Mouse (Mus musculus) midbrain, embryonic 11.5 days (tissue): ENCODE results near the gene Adcy10. TPM values are rescaled to one million over a fixed set of nuclear protein-coding genes. Genes with fewer than 3 reads are reported as not detected.

Source experiments
- ATAC-seq: fragments of 200-750 bp; cut with Nextera tagmentation; 2 replicates; pipeline ENCODE4 v1.8.0; 2017; ENCODE audit warnings: moderate TSS enrichment, moderate library complexity; ENCODE audit not compliant: low FRiP score
- DNase-seq: peaks from one replicate; pipeline ENCODE4 v3.0.0; 2015; ENCODE audit warnings: low spot score; ENCODE audit errors: missing footprints
- H3K27ac ChIP-seq: fragments of 300-500 bp; sonication (generic); 2 replicates; pipeline ENCODE4 v1.5.1; 2014; ENCODE audit warnings: low read depth, low read length
- H3K27me3 ChIP-seq: fragments of 300-500 bp; sonication (generic); 2 replicates; pipeline ENCODE4 v1.6.1; 2014; ENCODE audit warnings: mild to moderate bottlenecking, low read length, moderate library complexity, mixed read lengths; ENCODE audit not compliant: control insufficient read depth, insufficient read depth
- H3K36me3 ChIP-seq: fragments of 300-500 bp; sonication (generic); 2 replicates; pipeline ENCODE4 v1.6.1; 2014; ENCODE audit warnings: mild to moderate bottlenecking, low read length, moderate library complexity, mixed read lengths; ENCODE audit not compliant: control insufficient read depth, insufficient read depth
- H3K4me1 ChIP-seq: fragments of 300-500 bp; sonication (generic); 2 replicates; pipeline ENCODE4 v1.6.1; 2014; ENCODE audit warnings: low read length; ENCODE audit not compliant: control insufficient read depth, insufficient read depth
- H3K4me2 ChIP-seq: fragments of 300-500 bp; sonication (generic); 2 replicates; pipeline ENCODE4 v1.6.1; 2014; ENCODE audit warnings: mild to moderate bottlenecking, moderate library complexity
- H3K4me3 ChIP-seq: fragments of 300-500 bp; sonication (generic); 2 replicates; pipeline ENCODE4 v1.5.1; 2014; ENCODE audit warnings: low read depth, low read length
- H3K9ac ChIP-seq: fragments of 300-500 bp; sonication (generic); 2 replicates; pipeline ENCODE4 v1.6.1; 2014; ENCODE audit warnings: low read length
- H3K9me3 ChIP-seq: fragments of 300-500 bp; sonication (generic); 2 replicates; pipeline ENCODE4 v1.6.1; 2016; ENCODE audit warnings: low read length; ENCODE audit not compliant: control insufficient read depth
- WGBS: fragments of 180-500 bp; shearing (Covaris S2); extraction: QIAGEN DNeasy Blood & Tissue Kit; methylation state at CpG from one replicate; pipeline ENCODE4 v1.1.7; 2014; 5-methylcytosine and 5-hydroxymethylcytosine counted together
- polyA plus RNA-seq: library from polyadenylated mRNA; unstranded; fragments of >200 nt; fragmentation: Nextera tagmentation; extraction: Ambion mirVana; gene quantifications from 2 replicates; pipeline ENCODE4 v1.2.1, GENCODE M21; 2014

Adcy10 gene
- polyA plus RNA-seq, 1 experiment from 2014 or later = 0.11 TPM

- Histone ChIP-seq H3K4me2 (no peak overlapping the region), H3K4me1 (no peaks in the 10 kb centered on the region), H3K36me3 (peaks cover 5% of the 10 kb centered on the region; the same call in 1 of the 2 replicates), H3K4me3 (no peak overlapping the region), H3K27ac (no peak overlapping the region), H3K27me3 (no peaks in the 10 kb centered on the region), H3K9me3 (no peaks in the 10 kb centered on the region), H3K9ac (no peak overlapping the region)
- 75% methylated on average over 8 of the region's 8 CpGs for WGBS
- no peak for DNase-seq
- no peak for ATAC-seq
These were observed 102.9 kb downstream of the Adcy10 start for GRCm38 (mm10) chr1:165587845-165588244.

GRCm38 (mm10) chr1:165589280-165590048, 104.5 kb downstream of the Adcy10 start:
- no peak for DNase-seq
- Histone ChIP-seq H3K4me3 (no peak overlapping the region), H3K4me1 (no peaks in the 10 kb centered on the region), H3K9me3 (no peaks in the 10 kb centered on the region), H3K27me3 (no peaks in the 10 kb centered on the region), H3K36me3 (peaks cover 7% of the 10 kb centered on the region; the same call in 1 of the 2 replicates), H3K4me2 (no peak overlapping the region), H3K9ac (no peak overlapping the region), H3K27ac (no peak overlapping the region)
- ATAC-seq = no peak
- 66% methylated on average over 10 of the region's 10 CpGs for WGBS

GRCm38 (mm10) chr1:165590760-165591159, 105.8 kb downstream of the Adcy10 start:
- no peak overlapping the region for H3K4me2 ChIP-seq
- H3K4me1 ChIP-seq = no peaks in the 10 kb centered on the region
- no peaks in the 10 kb centered on the region for H3K27me3 ChIP-seq
- H3K4me3 ChIP-seq = no peak overlapping the region
- no peak overlapping the region for H3K9ac ChIP-seq
- no peak overlapping the region for H3K27ac ChIP-seq
- no peak for ATAC-seq
- H3K9me3 ChIP-seq = no peaks in the 10 kb centered on the region
- WGBS = 82% methylated on average over 8 of the region's 8 CpGs
- H3K36me3 ChIP-seq = peaks cover 7% of the 10 kb centered on the region; the same call in 1 of the 2 replicates
- DNase-seq = peak; percentile 62

DNA sequence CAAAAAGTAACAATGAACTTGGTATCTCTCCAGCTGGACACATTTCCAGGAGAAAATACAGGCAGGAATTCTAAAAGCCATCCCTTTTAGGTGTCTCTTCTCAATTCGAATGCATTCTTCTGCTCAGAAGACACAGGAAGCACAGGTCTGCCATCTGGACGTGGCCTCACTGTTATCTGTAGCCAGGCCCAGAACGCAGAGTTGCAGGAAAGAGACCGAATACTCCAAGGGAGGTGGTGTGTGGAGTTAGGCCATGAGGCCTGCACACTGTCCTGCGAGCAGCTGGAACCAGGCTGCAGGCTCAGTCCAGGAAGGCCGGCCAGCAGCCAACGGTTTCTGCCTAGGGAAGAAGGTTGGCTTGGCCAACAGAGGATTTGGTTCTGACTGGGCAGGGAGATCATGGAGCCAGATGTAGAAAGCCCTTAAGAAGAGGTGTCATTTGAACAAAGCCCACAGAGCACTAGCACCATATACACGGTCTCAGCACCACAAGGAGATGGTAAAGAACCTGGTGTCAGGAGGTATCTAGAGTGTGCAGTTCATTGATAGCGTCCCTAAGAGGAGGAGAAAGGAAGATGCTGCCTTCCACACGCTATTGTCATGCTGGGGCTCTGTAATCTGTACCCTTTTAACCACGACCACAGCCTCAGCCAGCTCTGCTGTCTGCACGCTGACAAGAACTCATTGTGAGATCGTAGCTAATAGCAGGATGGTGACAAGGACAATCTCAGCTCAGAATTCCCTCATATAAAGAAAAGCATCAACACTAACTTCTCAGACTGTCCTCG, 107.5 kb downstream of the Adcy10 start:
- H3K36me3 ChIP-seq = peaks cover 7% of the 10 kb centered on the region; the same call in 1 of the 2 replicates
- H3K27me3 ChIP-seq = no peaks in the 10 kb centered on the region

GRCm38 (mm10) chr1:165594699-165595421, 109.9 kb downstream of the Adcy10 start:
- H3K4me3 ChIP-seq = no peak overlapping the region
- no peaks in the 10 kb centered on the region for H3K9me3 ChIP-seq
- H3K27ac ChIP-seq = no peak overlapping the region
- 94% methylated on average over 15 of the region's 15 CpGs for WGBS
- no peak overlapping the region for H3K9ac ChIP-seq
- no peak for ATAC-seq
- no peaks in the 10 kb centered on the region for H3K27me3 ChIP-seq
- peaks cover 14% of the 10 kb centered on the region; the same call in 1 of the 2 replicates for H3K36me3 ChIP-seq
- H3K4me1 ChIP-seq = no peaks in the 10 kb centered on the region
- DNase-seq = peak; percentile 39
- H3K4me2 ChIP-seq = no peak overlapping the region

More for the DNA sequence above, 107.5 kb downstream of the Adcy10 start:
- Histone ChIP-seq H3K4me3 (no peak overlapping the region), H3K9ac (no peak overlapping the region), H3K4me2 (no peak overlapping the region), H3K4me1 (no peaks in the 10 kb centered on the region), H3K9me3 (no peaks in the 10 kb centered on the region), H3K27ac (no peak overlapping the region)
- 87% methylated on average over 14 of the region's 14 CpGs for WGBS
- no peak for DNase-seq
- ATAC-seq = no peak

DNA sequence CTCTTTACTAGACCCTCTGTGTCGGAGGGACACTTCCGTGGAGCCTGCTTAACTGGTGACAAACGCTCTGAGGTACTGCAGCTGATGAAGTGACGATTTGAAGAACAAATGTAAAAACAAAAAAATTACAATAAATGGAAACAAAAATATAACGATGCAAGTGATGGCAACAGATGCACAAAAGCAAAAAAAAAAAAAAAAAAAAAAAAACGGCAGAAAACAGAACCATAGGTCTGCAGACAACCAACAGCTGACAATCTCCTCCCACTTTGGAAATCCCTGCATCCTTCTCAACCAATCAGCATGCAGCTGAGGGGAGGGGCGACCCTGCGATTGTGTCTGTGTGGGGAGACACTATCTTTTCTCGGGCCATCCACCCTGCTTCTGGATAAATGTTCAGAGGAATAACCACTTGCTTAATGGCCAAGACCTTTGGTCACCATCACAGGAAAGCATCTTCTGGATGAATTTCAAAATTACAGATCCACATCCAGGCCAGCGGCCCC, 116.8 kb downstream of the Adcy10 start:
- 87% methylated on average over 10 of the region's 10 CpGs for WGBS
- H3K27ac ChIP-seq = no peak overlapping the region

GRCm38 (mm10) chr1:165603218-165603617, 118.2 kb downstream of the Adcy10 start:
- Histone ChIP-seq H3K36me3 (peaks cover 20% of the 10 kb centered on the region), H3K4me3 (no peak overlapping the region), H3K4me2 (no peak overlapping the region), H3K27me3 (no peaks in the 10 kb centered on the region), H3K4me1 (no peaks in the 10 kb centered on the region), H3K9me3 (no peaks in the 10 kb centered on the region), H3K27ac (no peak overlapping the region), H3K9ac (no peak overlapping the region)
- WGBS = 93% methylated on average over 14 of the region's 14 CpGs
- ATAC-seq = no peak
- no peak for DNase-seq

More for the DNA sequence above, 116.8 kb downstream of the Adcy10 start:
- H3K4me3 ChIP-seq = no peak overlapping the region
- DNase-seq = no peak
- H3K27me3 ChIP-seq = no peaks in the 10 kb centered on the region
- no peak overlapping the region for H3K4me2 ChIP-seq
- ATAC-seq = no peak
- H3K9ac ChIP-seq = no peak overlapping the region
- H3K36me3 ChIP-seq = peaks cover 21% of the 10 kb centered on the region
- H3K4me1 ChIP-seq = no peaks in the 10 kb centered on the region
- H3K9me3 ChIP-seq = no peaks in the 10 kb centered on the region

DNA sequence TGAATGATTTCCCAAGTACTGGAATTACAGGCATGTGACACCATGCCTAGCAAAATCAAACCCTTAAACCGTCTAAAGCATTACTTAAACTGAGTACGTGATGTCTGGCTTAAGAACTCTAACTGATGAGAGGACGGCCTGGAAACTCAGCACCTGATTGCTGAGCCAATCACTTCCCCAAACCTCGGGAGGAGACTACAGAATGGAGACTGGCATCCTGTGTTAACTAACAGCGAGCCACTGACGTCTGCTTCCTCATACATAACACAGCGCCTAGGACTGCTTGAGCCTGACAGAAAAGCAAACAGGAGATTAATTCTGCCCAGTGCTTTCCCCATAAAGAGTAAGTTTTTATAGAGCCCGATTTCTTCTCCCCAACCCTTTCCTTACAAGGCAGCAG, 119.2 kb downstream of the Adcy10 start:
- WGBS = 89% methylated on average over 8 of the region's 8 CpGs
- H3K36me3 ChIP-seq = peaks cover 15% of the 10 kb centered on the region

More for the DNA sequence above, 119.2 kb downstream of the Adcy10 start:
- Histone ChIP-seq H3K27me3 (no peaks in the 10 kb centered on the region), H3K4me1 (no peaks in the 10 kb centered on the region), H3K4me3 (no peak overlapping the region), H3K9me3 (no peaks in the 10 kb centered on the region), H3K4me2 (no peak overlapping the region), H3K27ac (no peak overlapping the region), H3K9ac (no peak overlapping the region)
- DNase-seq = no peak
- no peak for ATAC-seq
